Mouse (Mus musculus): ENCODE measurements around the gene Bscl2. TPM values are rescaled to one million over a fixed set of nuclear protein-coding genes. Genes with fewer than 3 reads are reported as not detected.
A peak's percentile ranks its signal among the peaks of the same experiment; 100 is the strongest.
"Not testable (repeated sequence)": the region's sequence is repeated elsewhere in the genome, so short reads cannot be mapped to it uniquely, and the experiment has no call there.

Gene Bscl2
- polyA plus RNA-seq, 1 experiment from 2014 or later: 36.4 TPM

GRCm38 (mm10) chr19:8880311-8881033 is 43.2 kb downstream of the Bscl2 start, which contains the start of gene Uqcc3:
Gene Uqcc3 (minus strand): TSS chr19:8880923.
- H3K4me2 ChIP-seq: peak within 1 kb of the TSS; percentile 84
- peak within 1 kb of the TSS; percentile 75 for H3K9ac ChIP-seq
- peak; percentile 94 for ATAC-seq (replicated peaks; ENCODE audit: insufficient number of reproducible peaks, insufficient read depth, low FRiP score, low read depth)
- H3K27ac ChIP-seq: peak within 1 kb of the TSS; percentile 89
- peak within 1 kb of the TSS; percentile 79 for H3K4me3 ChIP-seq
- peaks cover 17% of the 10 kb centered on the region for H3K36me3 ChIP-seq
- no peaks in the 10 kb centered on the region for H3K9me3 ChIP-seq (replicated peaks)
- WGBS: under 1% methylated on average over 42 of the region's 42 CpGs
- peaks cover 15% of the 10 kb centered on the region for H3K4me1 ChIP-seq (replicated peaks)
- H3K27me3 ChIP-seq: no peaks in the 10 kb centered on the region

GRCm38 (mm10) chr19:8881034-8881392 is 43.7 kb downstream of the Bscl2 start:
- Histone ChIP-seq H3K9ac (peak overlapping the region; percentile 75), H3K27ac (peak overlapping the region; percentile 89), H3K4me3 (peak overlapping the region; percentile 79), H3K4me1 (replicated peaks) (peaks cover 15% of the 10 kb centered on the region), H3K9me3 (replicated peaks) (no peaks in the 10 kb centered on the region), H3K36me3 (peaks cover 11% of the 10 kb centered on the region; the same call in 1 of the 2 replicates), H3K4me2 (peak overlapping the region; percentile 84), H3K27me3 (no peaks in the 10 kb centered on the region)
- 9% methylated on average over 3 of the region's 3 CpGs for WGBS
- no peak for ATAC-seq (replicated peaks; ENCODE audit: insufficient number of reproducible peaks, insufficient read depth, low FRiP score, low read depth)

- H3K4me1 ChIP-seq (replicated peaks): peaks cover 22% of the 10 kb centered on the region
- no peak within 1 kb of the TSS for H3K4me3 ChIP-seq
- 61% methylated on average over 3 of the region's 3 CpGs for WGBS
- no peak within 1 kb of the TSS for H3K27ac ChIP-seq
- no peak for ATAC-seq (replicated peaks; ENCODE audit: insufficient number of reproducible peaks, insufficient read depth, low FRiP score, low read depth)
- H3K27me3 ChIP-seq: no peaks in the 10 kb centered on the region
- no peak within 1 kb of the TSS for H3K9ac ChIP-seq
- H3K36me3 ChIP-seq: no peaks in the 10 kb centered on the region
- no peaks in the 10 kb centered on the region for H3K9me3 ChIP-seq (replicated peaks)
- no peak within 1 kb of the TSS for H3K4me2 ChIP-seq
Observed at GRCm38 (mm10) chr19:8883616-8884015, 46.3 kb downstream of the Bscl2 start, which contains the start of the genes Lbhd1 and Gm49403. Gene Lbhd1 (plus strand): TSS chr19:8883732. Gene Gm49403 (plus strand): TSS chr19:8883930.

GRCm38 (mm10) chr19:8886916-8887584 is 49.8 kb downstream of the Bscl2 start:
- H3K36me3 ChIP-seq: peaks cover 9% of the 10 kb centered on the region; the same call in 1 of the 2 replicates
- H3K4me2 ChIP-seq: no peak overlapping the region
- H3K27me3 ChIP-seq: no peaks in the 10 kb centered on the region
- no peak for ATAC-seq (replicated peaks; ENCODE audit: insufficient number of reproducible peaks, insufficient read depth, low FRiP score, low read depth)
- H3K4me1 ChIP-seq (replicated peaks): peaks cover 7% of the 10 kb centered on the region
- H3K27ac ChIP-seq: no peak overlapping the region
- H3K9ac ChIP-seq: no peak overlapping the region; the same call in 1 of the 2 replicates
- WGBS: 45% methylated on average over 1 of the region's 1 CpGs
- H3K4me3 ChIP-seq: no peak overlapping the region
- no peaks in the 10 kb centered on the region for H3K9me3 ChIP-seq (replicated peaks)

- 16% methylated on average over 19 of the region's 19 CpGs for WGBS
- H3K4me3 ChIP-seq: peak overlapping the region; percentile 84
- no peak for ATAC-seq (replicated peaks; ENCODE audit: insufficient number of reproducible peaks, insufficient read depth, low FRiP score, low read depth)
- peak overlapping the region; percentile 86 for H3K9ac ChIP-seq
- H3K9me3 ChIP-seq (replicated peaks): no peaks in the 10 kb centered on the region
- peaks cover 9% of the 10 kb centered on the region; the same call in 1 of the 2 replicates for H3K36me3 ChIP-seq
- peak overlapping the region; percentile 86 for H3K27ac ChIP-seq
- peak overlapping the region; percentile 81 for H3K4me2 ChIP-seq
- no peaks in the 10 kb centered on the region for H3K27me3 ChIP-seq
- peaks cover 7% of the 10 kb centered on the region for H3K4me1 ChIP-seq (replicated peaks)
Observed at GRCm38 (mm10) chr19:8887585-8888463, 50.6 kb downstream of the Bscl2 start.

GRCm38 (mm10) chr19:8888511-8889385 is 51.5 kb downstream of the Bscl2 start, which contains the start of the genes 1810009A15Rik and Gm49416:
Gene 1810009A15Rik (plus strand): TSS chr19:8888853.
Gene Gm49416 (plus strand): TSS chr19:8888926.
- peak within 1 kb of the TSS; percentile 84 for H3K4me3 ChIP-seq
- peaks cover 12% of the 10 kb centered on the region for H3K4me1 ChIP-seq (replicated peaks)
- peak within 1 kb of the TSS; percentile 86 for H3K27ac ChIP-seq
- peak within 1 kb of the TSS; percentile 86 for H3K9ac ChIP-seq
- peaks cover 9% of the 10 kb centered on the region; the same call in 1 of the 2 replicates for H3K36me3 ChIP-seq
- no peaks in the 10 kb centered on the region for H3K27me3 ChIP-seq
- peak; percentile 93 for ATAC-seq (replicated peaks; ENCODE audit: insufficient number of reproducible peaks, insufficient read depth, low FRiP score, low read depth)
- H3K4me2 ChIP-seq: peak within 1 kb of the TSS; percentile 81
- WGBS: under 1% methylated on average over 58 of the region's 58 CpGs
- no peaks in the 10 kb centered on the region for H3K9me3 ChIP-seq (replicated peaks)

- ATAC-seq (replicated peaks; ENCODE audit: insufficient number of reproducible peaks, insufficient read depth, low FRiP score, low read depth): peak; percentile 27
- WGBS: 2% methylated on average over 54 of the region's 54 CpGs
- no peaks in the 10 kb centered on the region for H3K27me3 ChIP-seq
- peaks cover 27% of the 10 kb centered on the region for H3K36me3 ChIP-seq
- H3K4me2 ChIP-seq: peak within 1 kb of the TSS; percentile 90
- peaks cover 26% of the 10 kb centered on the region for H3K4me1 ChIP-seq (replicated peaks)
- H3K4me3 ChIP-seq: peak within 1 kb of the TSS; percentile 90
- H3K9me3 ChIP-seq (replicated peaks): no peaks in the 10 kb centered on the region
- H3K9ac ChIP-seq: peak within 1 kb of the TSS; percentile 92
- peak within 1 kb of the TSS; percentile 85 for H3K27ac ChIP-seq
Observed at GRCm38 (mm10) chr19:8892829-8893766, 55.8 kb downstream of the Bscl2 start, which contains the start of gene Ints5. Gene Ints5 (plus strand): TSS chr19:8893005.

- Histone ChIP-seq H3K9me3 (replicated peaks) (no peaks in the 10 kb centered on the region), H3K36me3 (peaks cover 25% of the 10 kb centered on the region), H3K4me3 (no peak overlapping the region), H3K4me2 (no peak overlapping the region), H3K9ac (no peak overlapping the region; the same call in 1 of the 2 replicates), H3K27ac (no peak overlapping the region), H3K27me3 (no peaks in the 10 kb centered on the region), H3K4me1 (replicated peaks) (peaks cover 37% of the 10 kb centered on the region)
- no peak for ATAC-seq (replicated peaks; ENCODE audit: insufficient number of reproducible peaks, insufficient read depth, low FRiP score, low read depth)
- WGBS: 91% methylated on average over 9 of the region's 9 CpGs
Observed at GRCm38 (mm10) chr19:8895397-8895960, 58.2 kb downstream of the Bscl2 start.

GRCm38 (mm10) chr19:8896231-8896630 is 59.0 kb downstream of the Bscl2 start:
- Histone ChIP-seq H3K4me1 (replicated peaks) (peaks cover 37% of the 10 kb centered on the region), H3K36me3 (peaks cover 18% of the 10 kb centered on the region)
- not testable (repeated sequence) for H3K4me3 ChIP-seq; H3K4me2 ChIP-seq; ATAC-seq (replicated peaks; ENCODE audit: insufficient number of reproducible peaks, insufficient read depth, low FRiP score, low read depth); H3K27ac ChIP-seq; H3K9ac ChIP-seq; H3K9me3 ChIP-seq (replicated peaks); H3K27me3 ChIP-seq
- WGBS: 81% methylated on average over 5 of the region's 5 CpGs
